Mouse (Mus musculus) left cerebral cortex, adult 2 months (tissue): ENCODE data around the gene Tbl3. TPM values are rescaled to one million over a fixed set of nuclear protein-coding genes. Genes with fewer than 3 reads are reported as not detected.

ENCODE experiments used
- DNase-seq, 2 experiments: peaks; one replicate each; pipeline ENCODE4 v3.0.0; 2021 to 2022; ENCODE audit warnings: low spot score in 2 of 2, mixed read lengths in 1 of 2; ENCODE audit errors: extremely low spot score in 1 of 2
- H3K27ac ChIP-seq: fragments of 200-600 bp; 2 replicates; pipeline ENCODE4 v1.8.1; 2022
- H3K4me3 ChIP-seq: fragments of 200-600 bp; 2 replicates; pipeline ENCODE4 v1.8.1; 2022
- CTCF ChIP-seq: fragments of 200-600 bp; IDR thresholded peaks from 2 replicates; pipeline ENCODE4 v1.8.1; 2022; ENCODE audit warnings: antibody characterized with exemption, mild to moderate bottlenecking, moderate library complexity
- intact Hi-C: fragments of 180-260 bp; cut with DNase I; formaldehyde crosslinking; loops from one replicate; pipeline ENCODE4 v1.15.1; 2025
- total RNA-seq, 2 experiments: library from RNA; stranded (reverse); gene quantifications; 2 replicates each; pipeline ENCODE4 v1.2.3; 2021

Tbl3 gene
- total RNA-seq, 2 experiments from 2014 or later: 24.7 to 26.4 TPM

- intact Hi-C loops: no loop called here
- no peak; the same call in 1 of the 2 replicates for TF ChIP-seq CTCF
Observed at GRCm38 (mm10) chr17:24658017-24658758, 49.3 kb downstream of the Tbl3 start, which contains the start of gene Npw. TSS of gene Npw (minus strand) at chr17:24658457.

GRCm38 (mm10) chr17:24654969-24655368 lies 52.5 kb downstream of the Tbl3 start:
- no peak overlapping the region for H3K4me3 ChIP-seq
- no peak for DNase-seq
- no peak overlapping the region for H3K27ac ChIP-seq
- intact Hi-C loops: loop anchor here (2.0 kb wide), 1 partner anchor 126 kb away; no protein-coding TSS in a partner anchor
- TF ChIP-seq CTCF: no peak

More at GRCm38 (mm10) chr17:24658017-24658758, 49.3 kb downstream of the Tbl3 start, which contains the start of gene Npw:
- DNase-seq: no peak
- no peak within 1 kb of the TSS for H3K27ac ChIP-seq
- peak within 1 kb of the TSS; percentile 30 for H3K4me3 ChIP-seq

GRCm38 (mm10) chr17:24653967-24654710 lies 53.3 kb downstream of the Tbl3 start:
- Histone ChIP-seq H3K27ac (no peak overlapping the region), H3K4me3 (0 out of 2 replicates have a peak overlapping the region, but pooled peaks have one; percentile 16)
- peak; percentile 47 to 70 for DNase-seq
- TF ChIP-seq CTCF: peak; percentile 86
- intact Hi-C loops: loop anchor here (2.0 kb wide), 1 partner anchor 125 kb away; no protein-coding TSS in a partner anchor

- no peak for TF ChIP-seq CTCF
- Histone ChIP-seq H3K4me3 (no peak overlapping the region), H3K27ac (no peak overlapping the region)
- no peak for DNase-seq
- intact Hi-C loops: no loop called here
Observed at GRCm38 (mm10) chr17:24651835-24652234, 55.6 kb downstream of the Tbl3 start.

- DNase-seq: no peak
- Histone ChIP-seq H3K4me3 (peak overlapping the region; percentile 94), H3K27ac (peak overlapping the region; percentile 95)
- no peak for TF ChIP-seq CTCF
- intact Hi-C loops: no loop called here
Observed at GRCm38 (mm10) chr17:24650766-24651165, 56.7 kb downstream of the Tbl3 start.

GRCm38 (mm10) chr17:24650070-24650616 lies 57.3 kb downstream of the Tbl3 start, which contains the start of gene Slc9a3r2:
TSS of gene Slc9a3r2 (minus strand) at chr17:24650327.
- no peak for TF ChIP-seq CTCF
- intact Hi-C loops: no loop called here
- Histone ChIP-seq H3K27ac (peak within 1 kb of the TSS; percentile 95), H3K4me3 (peak within 1 kb of the TSS; percentile 94)
- DNase-seq: peak; percentile 40 to 52

- Histone ChIP-seq H3K27ac (peak overlapping the region; percentile 95), H3K4me3 (peak overlapping the region; percentile 94)
- intact Hi-C loops: no loop called here
- peak in 1 of 2 experiments; percentile 46 for DNase-seq
- TF ChIP-seq CTCF: no peak; the same call in 1 of the 2 replicates
Observed at GRCm38 (mm10) chr17:24649581-24650069, 57.8 kb downstream of the Tbl3 start.

- intact Hi-C loops: no loop called here
- no peak for DNase-seq
- H3K27ac ChIP-seq: peak overlapping the region; percentile 67; the same call in 1 of the 2 replicates
- peak overlapping the region; percentile 94 for H3K4me3 ChIP-seq
- no peak for TF ChIP-seq CTCF
Observed at GRCm38 (mm10) chr17:24648731-24649377, 58.6 kb downstream of the Tbl3 start.

Other genes with a start within 250 kb of the Tbl3 start
- 10 to 100 TPM; 37.7 to 41.7 TPM for gene E4f1, start 237.3 kb downstream of the Tbl3 start, total RNA-seq
- gene Pgp, start 237.3 kb downstream of the Tbl3 start, total RNA-seq: 10 to 100 TPM; 65.8 to 69.6 TPM
- gene Bricd5, start 233.8 kb downstream of the Tbl3 start, total RNA-seq: 1 to 10 TPM; 1.7 to 1.9 TPM
- gene Mlst8, start 228.6 kb downstream of the Tbl3 start, total RNA-seq: 10 to 100 TPM; 34.5 to 37.1 TPM
- 100 to 1,000 TPM; 134 to 144 TPM for gene Caskin1, start 219.1 kb downstream of the Tbl3 start, total RNA-seq
- 10 to 100 TPM; 81.3 to 85.3 TPM for gene Traf7, start 179.7 kb downstream of the Tbl3 start, total RNA-seq
- gene Rab26, start 173.4 kb downstream of the Tbl3 start, total RNA-seq: 10 to 100 TPM; 53.6 to 54.1 TPM
- gene Pkd1, start 157.8 kb downstream of the Tbl3 start, total RNA-seq: 10 to 100 TPM; 89.1 to 97.5 TPM
- gene Tsc2, start 75.0 kb downstream of the Tbl3 start, total RNA-seq: 100 to 1,000 TPM; 140 to 159 TPM
- gene Nthl1, start 75.0 kb downstream of the Tbl3 start, total RNA-seq: 1 to 10 TPM; 5.5 to 5.7 TPM
- gene Slc9a3r2, start 57.3 kb downstream of the Tbl3 start, total RNA-seq: 10 to 100 TPM; 50.2 to 51.0 TPM
- gene Npw, start 49.2 kb downstream of the Tbl3 start, total RNA-seq: 1 to 10 TPM in 1 of 2 experiments, under 1 TPM in 1; 0.58 to 1.4 TPM
- 10 to 100 TPM; 41.6 to 49.0 TPM for gene Zfp598, start 38.0 kb downstream of the Tbl3 start, total RNA-seq
- gene Syngr3, start 17.7 kb downstream of the Tbl3 start, total RNA-seq: 100 to 1,000 TPM; 177 to 188 TPM
- gene Gfer, start 11.5 kb downstream of the Tbl3 start, total RNA-seq: 10 to 100 TPM; 20.0 to 23.2 TPM
- gene Noxo1, start 11.4 kb downstream of the Tbl3 start, total RNA-seq: 1 to 10 TPM; 3.2 to 3.9 TPM
- gene Rnf151, start 10.4 kb upstream of the Tbl3 start, total RNA-seq: 1 to 10 TPM in 1 of 2 experiments, not detected in 1; 1.1 TPM
- 100 to 1,000 TPM; 284 to 288 TPM for gene Rps2, start 10.5 kb upstream of the Tbl3 start, total RNA-seq
- 100 to 1,000 TPM; 208 to 222 TPM for gene Ndufb10, start 16.8 kb upstream of the Tbl3 start, total RNA-seq
- under 1 TPM; 0.34 to 0.68 TPM for gene Rpl3l, start 20.2 kb upstream of the Tbl3 start, total RNA-seq
- gene Msrb1, start 29.0 kb upstream of the Tbl3 start, total RNA-seq: 10 to 100 TPM; 31.8 to 34.7 TPM
- under 1 TPM; 0.28 to 0.29 TPM for gene Hs3st6, start 45.3 kb upstream of the Tbl3 start, total RNA-seq
- gene Meiob, start 96.6 kb upstream of the Tbl3 start, total RNA-seq: not detected
- 100 to 1,000 TPM; 129 to 141 TPM for gene Hagh, start 132.5 kb upstream of the Tbl3 start, total RNA-seq
- 10 to 100 TPM; 17.4 to 20.4 TPM for gene Fahd1, start 142.7 kb upstream of the Tbl3 start, total RNA-seq
- not detected for gene Igfals, start 158.3 kb upstream of the Tbl3 start, total RNA-seq
- 10 to 100 TPM; 30.7 to 32.4 TPM for gene Nubp2, start 178.7 kb upstream of the Tbl3 start, total RNA-seq
- 10 to 100 TPM; 58.6 to 63.3 TPM for gene Spsb3, start 179.0 kb upstream of the Tbl3 start, total RNA-seq
- 10 to 100 TPM; 54.8 to 55.2 TPM for gene Eme2, start 187.4 kb upstream of the Tbl3 start, total RNA-seq
- 10 to 100 TPM; 67.6 to 72.1 TPM for gene Mrps34, start 187.5 kb upstream of the Tbl3 start, total RNA-seq
- 10 to 100 TPM; 46.5 to 51.2 TPM for gene Nme3, start 188.8 kb upstream of the Tbl3 start, total RNA-seq
- 100 to 1,000 TPM; 390 to 407 TPM for gene Mapk8ip3, start 229.3 kb upstream of the Tbl3 start, total RNA-seq